Mouse (Mus musculus) spleen, adult 2 months (tissue): ENCODE data around the gene Oaf. TPM values are rescaled to one million over a fixed set of nuclear protein-coding genes. Genes with fewer than 3 reads are reported as not detected.

ENCODE experiments used
- DNase-seq, 2 experiments: peaks; one replicate each; pipeline versions ENCODE4 v3.0.0 to v3.0.0-alpha.2; 2012 to 2021; ENCODE audit warnings: low spot score in 2 of 2, low read depth in 1 of 2
- H3K27ac ChIP-seq: fragments of 200-500 bp; 2 replicates; pipeline ENCODE4 v1.5.1; 2012; ENCODE audit warnings: low read length, inconsistent platforms; ENCODE audit not compliant: insufficient read depth
- H3K27me3 ChIP-seq: fragments of 200-500 bp; 2 replicates; pipeline ENCODE4 v1.6.1; 2012; ENCODE audit warnings: mild to moderate bottlenecking, moderate library complexity, low read length, inconsistent platforms; ENCODE audit not compliant: control insufficient read depth, insufficient read depth
- H3K36me3 ChIP-seq: fragments of 200-500 bp; 2 replicates; pipeline ENCODE4 v1.6.1; 2012; ENCODE audit warnings: mild to moderate bottlenecking, low read length, inconsistent platforms; ENCODE audit not compliant: control insufficient read depth, insufficient read depth
- H3K4me1 ChIP-seq: fragments of 200-500 bp; 2 replicates; pipeline ENCODE4 v1.6.1; 2011; ENCODE audit warnings: inconsistent platforms; ENCODE audit not compliant: control insufficient read depth, insufficient read depth, insufficient read length
- H3K4me3 ChIP-seq: fragments of 200-500 bp; 2 replicates; pipeline ENCODE4 v1.5.1; 2011; ENCODE audit warnings: mild to moderate bottlenecking, inconsistent platforms; ENCODE audit not compliant: insufficient read depth, insufficient read length; ENCODE audit errors: extremely low read depth
- CTCF ChIP-seq: fragments of 200-500 bp; IDR thresholded peaks from 2 replicates; pipeline ENCODE4 v1.5.1; 2011; ENCODE audit warnings: mild to moderate bottlenecking, inconsistent platforms; ENCODE audit not compliant: insufficient read depth, insufficient read length, insufficient replicate concordance; ENCODE audit errors: extremely low read depth
- POLR2A ChIP-seq: fragments of 200-500 bp; IDR thresholded peaks from 2 replicates; pipeline ENCODE4 v1.6.1; 2011; ENCODE audit warnings: low read depth, low read length, inconsistent platforms
- WGBS: fragments of 180-500 bp; shearing (Covaris S2); methylation state at CpG from one replicate; pipeline ENCODE4 v1.1.7; 2018; 5-methylcytosine and 5-hydroxymethylcytosine counted together
- polyA plus RNA-seq: library from polyadenylated mRNA; depleted of rRNA; stranded (reverse); fragments of >200 nt; gene quantifications from 2 replicates; pipeline ENCODE4 v1.2.3, GENCODE M21; 2012

Gene Oaf
- polyA plus RNA-seq, 1 experiment: 8.5 TPM

GRCm38 (mm10) chr9:43270723-43271252, 31.1 kb upstream of the Oaf start:
- Histone ChIP-seq H3K27me3 (no peaks in the 10 kb centered on the region), H3K4me1 (no peaks in the 10 kb centered on the region)
- WGBS: 6% methylated on average over 17 of the region's 17 CpGs

DNA sequence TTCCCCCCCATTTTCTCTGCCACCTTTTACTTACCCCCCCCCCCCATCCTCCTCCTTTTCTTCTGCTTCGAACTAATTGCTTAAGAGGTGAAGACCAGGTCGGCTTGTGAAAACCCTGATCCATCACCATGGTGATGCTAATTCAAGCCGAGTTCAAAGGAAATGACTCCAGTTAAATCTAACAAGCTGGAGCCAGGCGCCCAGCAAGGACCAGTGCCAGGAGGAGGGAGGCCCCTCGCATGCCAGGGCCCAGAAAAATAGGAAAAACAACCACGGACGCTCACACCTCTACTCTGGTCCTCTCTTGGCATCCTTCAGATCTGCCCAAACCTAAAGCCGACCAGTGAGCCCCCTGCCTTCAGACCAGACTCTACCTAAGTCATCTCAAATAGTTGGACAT, 29.5 kb upstream of the Oaf start:
- no peak for TF ChIP-seq POLR2A
- TF ChIP-seq CTCF: no peak
- H3K27me3 ChIP-seq: no peaks in the 10 kb centered on the region
- H3K36me3 ChIP-seq: no peaks in the 10 kb centered on the region
- H3K4me3 ChIP-seq: no peak overlapping the region
- DNase-seq: no peak
- no peaks in the 10 kb centered on the region for H3K4me1 ChIP-seq
- WGBS: 32% methylated on average over 8 of the region's 8 CpGs
- no peak overlapping the region for H3K27ac ChIP-seq

More at GRCm38 (mm10) chr9:43270723-43271252, 31.1 kb upstream of the Oaf start:
- no peak overlapping the region for H3K27ac ChIP-seq
- DNase-seq: no peak
- TF ChIP-seq POLR2A (no peak), CTCF (no peak)
- H3K36me3 ChIP-seq: no peaks in the 10 kb centered on the region
- no peak overlapping the region for H3K4me3 ChIP-seq

DNA sequence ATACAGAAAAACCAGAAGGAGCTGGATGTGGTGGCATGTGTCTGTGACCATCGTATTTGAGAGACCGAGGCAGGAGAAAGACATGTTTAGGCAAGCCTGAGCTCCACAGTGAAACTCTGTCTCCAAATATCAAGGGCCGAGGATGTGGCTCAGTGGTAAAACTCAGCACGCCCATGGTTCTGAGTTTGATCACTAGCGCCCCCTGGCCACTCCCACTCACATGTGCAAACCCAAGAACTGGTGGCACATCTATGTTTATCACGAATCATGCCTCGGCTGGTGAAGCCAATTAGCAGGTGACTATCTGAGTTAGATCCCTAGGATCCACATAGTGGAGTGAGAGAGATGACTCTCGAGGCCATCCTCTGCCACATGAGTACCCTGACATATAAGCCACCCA, 27.6 kb upstream of the Oaf start:
- no peaks in the 10 kb centered on the region for H3K4me1 ChIP-seq
- no peak overlapping the region for H3K27ac ChIP-seq
- no peak overlapping the region for H3K4me3 ChIP-seq
- no peaks in the 10 kb centered on the region for H3K36me3 ChIP-seq
- H3K27me3 ChIP-seq: no peaks in the 10 kb centered on the region
- 57% methylated on average over 8 of the region's 8 CpGs for WGBS
- DNase-seq: peak in 1 of 2 experiments; percentile 9
- TF ChIP-seq POLR2A (no peak), CTCF (peak; percentile 17; the same call in 1 of the 2 replicates)

GRCm38 (mm10) chr9:43265194-43265593, 25.5 kb upstream of the Oaf start:
- Histone ChIP-seq H3K4me3 (no peak overlapping the region), H3K4me1 (no peaks in the 10 kb centered on the region), H3K36me3 (no peaks in the 10 kb centered on the region), H3K27me3 (no peaks in the 10 kb centered on the region), H3K27ac (no peak overlapping the region)
- 85% methylated on average over 9 of the region's 9 CpGs for WGBS
- TF ChIP-seq CTCF (no peak), POLR2A (no peak)
- no peak for DNase-seq

GRCm38 (mm10) chr9:43263946-43264451, 24.3 kb upstream of the Oaf start:
- no peak overlapping the region for H3K27ac ChIP-seq

GRCm38 (mm10) chr9:43262811-43263550, 23.3 kb upstream of the Oaf start:
- Histone ChIP-seq H3K4me3 (no peak overlapping the region), H3K4me1 (no peaks in the 10 kb centered on the region), H3K27me3 (no peaks in the 10 kb centered on the region), H3K36me3 (no peaks in the 10 kb centered on the region), H3K27ac (no peak overlapping the region)
- 77% methylated on average over 9 of the region's 9 CpGs for WGBS
- no peak for DNase-seq
- TF ChIP-seq CTCF: no peak
- TF ChIP-seq POLR2A: no peak

More at GRCm38 (mm10) chr9:43263946-43264451, 24.3 kb upstream of the Oaf start:
- TF ChIP-seq POLR2A: no peak
- no peak for TF ChIP-seq CTCF
- H3K4me1 ChIP-seq: no peaks in the 10 kb centered on the region
- no peak overlapping the region for H3K4me3 ChIP-seq
- no peaks in the 10 kb centered on the region for H3K36me3 ChIP-seq
- DNase-seq: no peak
- no peaks in the 10 kb centered on the region for H3K27me3 ChIP-seq
- WGBS: 74% methylated on average over 11 of the region's 11 CpGs

- H3K27me3 ChIP-seq: no peaks in the 10 kb centered on the region
- TF ChIP-seq POLR2A: no peak
- no peak for TF ChIP-seq CTCF
- DNase-seq: no peak
- 82% methylated on average over 4 of the region's 4 CpGs for WGBS
- H3K4me1 ChIP-seq: no peaks in the 10 kb centered on the region
- H3K36me3 ChIP-seq: no peaks in the 10 kb centered on the region
- H3K27ac ChIP-seq: no peak overlapping the region
- no peak overlapping the region for H3K4me3 ChIP-seq
Observed at GRCm38 (mm10) chr9:43262390-43262789, 22.7 kb upstream of the Oaf start.
